20 mouse cellular contexts compared by ENCODE assay signal in the genomic region with DNA sequence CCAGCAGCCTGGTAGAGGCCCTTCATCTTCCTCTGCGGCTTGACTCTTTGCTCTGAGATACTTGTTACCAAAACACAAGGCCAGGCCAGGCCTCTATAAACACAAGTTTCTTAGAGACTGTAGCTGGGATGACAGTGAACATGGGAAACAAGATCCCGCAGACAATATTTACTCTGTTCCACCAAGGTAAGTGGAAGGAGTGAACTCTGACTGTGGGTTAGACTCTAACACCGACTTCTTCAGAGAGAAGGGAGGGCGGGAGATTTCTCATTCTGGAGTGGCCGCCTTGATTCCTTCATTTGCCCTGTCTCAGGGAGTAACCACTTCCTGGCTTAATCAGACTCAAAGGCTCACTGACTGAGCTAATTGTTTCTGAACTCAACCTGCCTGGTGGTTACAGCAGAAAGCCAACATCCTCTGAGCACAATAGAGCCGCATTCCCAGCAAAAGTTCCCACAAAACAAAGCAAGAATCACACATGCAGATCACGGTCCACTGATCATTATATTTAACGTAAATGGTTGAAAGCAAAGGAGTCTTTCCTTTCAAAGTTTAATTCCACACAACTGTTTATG. TPM values are rescaled to one million over a fixed set of nuclear protein-coding genes. Genes with fewer than 3 reads are reported as not detected.
DNase-seq lines count a peak whose midpoint lies in the region; ATAC-seq and TF ChIP-seq lines count a peak whose summit lies in the region.
"Had no signal": no experiment of that assay in that cellular context is flagged by ENCODE, and none has a peak within 500 bp of the region (broad histone marks: within the 10 kb centered on the region; RNA-seq: fewer than 3 reads in every experiment).

A gene (minus strand): TSS at position 51 of the 575 bp plus-strand sequence.

- TF ChIP-seq EP300 in lung, postnatal 0 days (IDR thresholded peaks at IDR 0.05), result no peak

- no peaks in the 10 kb centered on the region for H3K27me3 ChIP-seq in heart, embryonic 16.5 days (ENCODE audit: control insufficient read depth, insufficient read depth, low read length)
- no peaks in the 10 kb centered on the region for H3K27me3 ChIP-seq in lung, postnatal 0 days (replicated peaks; ENCODE audit: insufficient read depth, low read length)
- H3K27me3 ChIP-seq in embryonic facial prominence, embryonic 10.5 days (replicated peaks; ENCODE audit: low read depth, poor library complexity, severe bottlenecking), result no peaks in the 10 kb centered on the region
- H3K27me3 ChIP-seq: CH12.LX; forebrain, embryonic 13.5 days; limb, embryonic 13.5 days; liver, embryonic 15.5 days; neural tube, embryonic 12.5 days had no signal

- no peak for ATAC-seq in heart, embryonic 16.5 days (replicated peaks; ENCODE audit: extremely low read depth, insufficient read depth, low FRiP score)
- peak; percentile 20; the same call in 1 of the 2 replicates for ATAC-seq in lung, postnatal 0 days
- ATAC-seq: forebrain, embryonic 13.5 days; hindbrain, embryonic 16.5 days had no signal

- H3K27ac ChIP-seq in heart, embryonic 16.5 days (ENCODE audit: low read length), result peak within 1 kb of the TSS; percentile 25; the same call in 1 of the 2 replicates
- no peak within 1 kb of the TSS for H3K27ac ChIP-seq in lung, postnatal 0 days (ENCODE audit: low read length)
- 0 out of 2 replicates have a peak within 1 kb of the TSS, but pooled peaks have one; percentile 61 for H3K27ac ChIP-seq in embryonic facial prominence, embryonic 10.5 days (replicated peaks)
- H3K27ac ChIP-seq in left cerebral cortex, adult 2 months, result no peak within 1 kb of the TSS
- H3K27ac ChIP-seq: forebrain, embryonic 13.5 days; layer of hippocampus, adult 2 months; limb, embryonic 13.5 days; liver, embryonic 15.5 days; neural tube, embryonic 12.5 days had no signal

- no peak within 1 kb of the TSS for H3K9ac ChIP-seq in heart, embryonic 16.5 days (ENCODE audit: low read length)
- H3K9ac ChIP-seq in lung, postnatal 0 days (replicated peaks; ENCODE audit: low read depth), result no peak within 1 kb of the TSS
- H3K9ac ChIP-seq: forebrain, embryonic 13.5 days; limb, embryonic 13.5 days; liver, embryonic 15.5 days; neural tube, embryonic 12.5 days had no signal

- H3K9me3 ChIP-seq in heart, embryonic 16.5 days (replicated peaks; ENCODE audit: control insufficient read depth, low read length), result no peaks in the 10 kb centered on the region
- no peaks in the 10 kb centered on the region for H3K9me3 ChIP-seq in lung, postnatal 0 days (ENCODE audit: low read length)
- H3K9me3 ChIP-seq in embryonic facial prominence, embryonic 10.5 days, result no peaks in the 10 kb centered on the region
- H3K9me3 ChIP-seq: forebrain, embryonic 13.5 days; limb, embryonic 13.5 days; liver, embryonic 15.5 days; neural tube, embryonic 12.5 days had no signal

- peaks cover 7% of the 10 kb centered on the region; the same call in 1 of the 2 replicates for H3K4me1 ChIP-seq in heart, embryonic 16.5 days (ENCODE audit: control insufficient read depth, insufficient read depth, low read length)
- H3K4me1 ChIP-seq in lung, postnatal 0 days (ENCODE audit: insufficient read depth, low read depth, low read length), result peaks cover 9% of the 10 kb centered on the region; the same call in 1 of the 2 replicates
- peaks cover 19% of the 10 kb centered on the region for H3K4me1 ChIP-seq in embryonic facial prominence, embryonic 10.5 days
- H3K4me1 ChIP-seq: forebrain, embryonic 13.5 days; neural tube, embryonic 12.5 days had no signal

- H3K36me3 ChIP-seq in heart, embryonic 16.5 days (ENCODE audit: control insufficient read depth, insufficient read depth), result no peaks in the 10 kb centered on the region
- no peaks in the 10 kb centered on the region for H3K36me3 ChIP-seq in lung, postnatal 0 days (ENCODE audit: insufficient read depth, low read length)
- no peaks in the 10 kb centered on the region for H3K36me3 ChIP-seq in embryonic facial prominence, embryonic 10.5 days (replicated peaks)
- H3K36me3 ChIP-seq: limb, embryonic 13.5 days; liver, embryonic 15.5 days; neural tube, embryonic 12.5 days had no signal

- TF ChIP-seq CTCF in lung, postnatal 0 days (IDR thresholded peaks at IDR 0.05), result no peak
- TF ChIP-seq CTCF in left cerebral cortex, adult 2 months (IDR thresholded peaks at IDR 0.05), result no peak

- WGBS in heart, embryonic 16.5 days, result 65% methylated on average over 8 of the region's 8 CpGs
- WGBS in lung, postnatal 0 days, result 57% methylated on average over 8 of the region's 8 CpGs
- 56% methylated on average over 8 of the region's 8 CpGs for WGBS in embryonic facial prominence, embryonic 10.5 days

- no peak within 1 kb of the TSS for H3K4me2 ChIP-seq in heart, embryonic 16.5 days (ENCODE audit: low read depth, low read length)
- H3K4me2 ChIP-seq in lung, postnatal 0 days (replicated peaks; ENCODE audit: low read depth, low read length), result no peak within 1 kb of the TSS
- H3K4me2 ChIP-seq: forebrain, embryonic 13.5 days; limb, embryonic 13.5 days; liver, embryonic 15.5 days; neural tube, embryonic 12.5 days had no signal

- no peak for DNase-seq in heart, adult 8-10 months (ENCODE audit: low spot score)
- no peak for DNase-seq in lung, postnatal 0 days (ENCODE audit: low spot score)
- DNase-seq in lung, postnatal 10 days, result no peak
- no peak for DNase-seq in embryonic facial prominence, embryonic 10.5 days (ENCODE audit: low spot score)
- DNase-seq in left cerebral cortex, adult 2 months (ENCODE audit: extremely low spot score in 1 of 2, low spot score in 2 of 2), result no peak
- no peak for DNase-seq in left cerebral cortex, postnatal 14 days (ENCODE audit: low spot score in 2 of 2)
- DNase-seq: cerebellum, postnatal 14 days; heart, adult 18-20 months; kidney, adult 18-20 months; thymus, adult 2 months had no signal

- intact Hi-C loops in left cerebral cortex, adult 2 months (cut with DNase I), result no loop called here
- intact Hi-C loops in left cerebral cortex, postnatal 14 days (cut with DNase I), result loop anchor here (5.0 kb wide), 1 partner anchor 71 kb away; no protein-coding TSS in a partner anchor

- H3K4me3 ChIP-seq in heart, embryonic 16.5 days (ENCODE audit: low read length), result no peak within 1 kb of the TSS
- H3K4me3 ChIP-seq in lung, postnatal 0 days (ENCODE audit: low read depth, low read length), result no peak within 1 kb of the TSS
- H3K4me3 ChIP-seq in embryonic facial prominence, embryonic 10.5 days, result no peak within 1 kb of the TSS
- no peak within 1 kb of the TSS for H3K4me3 ChIP-seq in left cerebral cortex, adult 2 months
- H3K4me3 ChIP-seq: forebrain, embryonic 13.5 days; layer of hippocampus, adult 2 months; limb, embryonic 13.5 days; liver, embryonic 15.5 days; neural tube, embryonic 12.5 days had no signal

RNA-seq across cellular contexts. Expression of the gene that starts here (rescaled TPM):
- polyA plus RNA-seq in heart, embryonic 16.5 days (2015; fragmentation: Nextera tagmentation; extraction: Ambion mirVana), result 0.72 TPM in 1 of 2 replicates, not detected in the other
- total RNA-seq in heart, adult 8-10 months (2022), result not detected
- polyA plus RNA-seq in lung, postnatal 0 days (2015; fragmentation: Nextera tagmentation; extraction: Ambion mirVana), result 55.4 and 59.9 TPM in 2 replicates
- not detected in 2 replicates for polyA plus RNA-seq in embryonic facial prominence, embryonic 10.5 days (2016; fragmentation: Nextera tagmentation; extraction: Ambion mirVana)
- total RNA-seq in left cerebral cortex, adult 2 months (2021), result 1 to 10 TPM in 1 of 2 experiments, not detected in 1; 1.0 TPM
- under 1 TPM in 1 of 2 experiments, not detected in 1; 0.68 TPM for total RNA-seq in left cerebral cortex, postnatal 14 days (2021)
- total RNA-seq: adrenal gland, postnatal 4 days; CH12.LX; megakaryocyte, adult 5-6 weeks had no signal
- polyA plus RNA-seq: forebrain, embryonic 13.5 days; limb, embryonic 13.5 days; liver, embryonic 15.5 days; neural tube, embryonic 12.5 days had no signal

Comparison
In these comparisons a context has a peak if more than half of its experiments do, and no peak if none do; other contexts are left out.
1. RNA of the gene that starts here (polyA plus RNA-seq): 55.4 to 59.9 TPM in lung, postnatal 0 days; 0.72 TPM in heart, embryonic 16.5 days and not detected in embryonic facial prominence, embryonic 10.5 days; every median in the first group is over 10 times any median in the second.
2. H3K27ac ChIP-seq: peak in heart, embryonic 16.5 days (single experiment) and embryonic facial prominence, embryonic 10.5 days (single experiment); none in lung, postnatal 0 days (single experiment) and left cerebral cortex, adult 2 months (single experiment).